9 mouse cellular contexts compared by ENCODE assay signal in genomic region chr2:76929718-76930117, GRCm38 (mm10). TPM values are rescaled to one million over a fixed set of nuclear protein-coding genes. Genes with fewer than 3 reads are reported as not detected.
DNase-seq lines count a peak whose midpoint lies in the region; ATAC-seq lines count a peak whose summit lies in the region.
"Had no signal": no experiment of that assay in that cellular context is flagged by ENCODE, and none has a peak within 500 bp of the region (broad histone marks: within the 10 kb centered on the region; RNA-seq: fewer than 3 reads in every experiment).

No protein-coding gene starts in this region.

- no peaks in the 10 kb centered on the region for H3K9me3 ChIP-seq in heart, embryonic 11.5 days (replicated peaks; ENCODE audit: control insufficient read depth, low read length)
- H3K9me3 ChIP-seq: liver, embryonic 15.5 days had no signal

- WGBS in heart, embryonic 11.5 days (ENCODE audit: insufficient replicate concordance) = 2% methylated on average over 2 of the region's 2 CpGs

- H3K36me3 ChIP-seq in heart, embryonic 11.5 days (ENCODE audit: control insufficient read depth, insufficient read depth, low read length) = peaks cover 13% of the 10 kb centered on the region
- H3K36me3 ChIP-seq: liver, embryonic 15.5 days had no signal

- no peaks in the 10 kb centered on the region for H3K27me3 ChIP-seq in heart, embryonic 11.5 days (ENCODE audit: control insufficient read depth, insufficient read depth, low read length)
- H3K27me3 ChIP-seq: liver, embryonic 15.5 days had no signal

- no peak overlapping the region for H3K4me2 ChIP-seq in heart, embryonic 11.5 days
- H3K4me2 ChIP-seq: liver, embryonic 15.5 days had no signal

- H3K4me3 ChIP-seq in heart, embryonic 11.5 days (ENCODE audit: low read depth, low read length) = no peak overlapping the region
- H3K4me3 ChIP-seq: liver, embryonic 15.5 days had no signal

- H3K9ac ChIP-seq in heart, embryonic 11.5 days (ENCODE audit: low read depth, low read length) = no peak overlapping the region
- H3K9ac ChIP-seq: liver, embryonic 15.5 days had no signal

- no peak for ATAC-seq in heart, embryonic 11.5 days (replicated peaks; ENCODE audit: insufficient number of reproducible peaks, low FRiP score, low TSS enrichment)
- ATAC-seq in common myeloid progenitor, adult 5-6 weeks (replicated peaks; ENCODE audit: low read depth, poor library complexity, severe bottlenecking) = peak; percentile 88; the same call in 1 of the 2 replicates

- DNase-seq in heart, adult 8-10 months (ENCODE audit: low spot score) = peak; percentile 55
- peak; percentile 78 for DNase-seq in R1 (ENCODE audit: low read depth, low spot score)
- DNase-seq in heart, postnatal 4 days = peak; percentile 74
- DNase-seq in layer of hippocampus, postnatal 14 days (ENCODE audit: low spot score in 2 of 2) = peak; percentile 56 to 77
- peak; percentile 81 for DNase-seq in mesoderm, embryonic 11.5 days (ENCODE audit: low read depth, low spot score)
- peak; percentile 62 for DNase-seq in thymus, postnatal 4 days

- no peak overlapping the region for H3K27ac ChIP-seq in heart, embryonic 11.5 days (ENCODE audit: low read depth, low read length)
- H3K27ac ChIP-seq: liver, embryonic 15.5 days had no signal

- H3K4me1 ChIP-seq in heart, embryonic 11.5 days (ENCODE audit: control insufficient read depth, insufficient read depth, low read length) = peaks cover 13% of the 10 kb centered on the region; the same call in 1 of the 2 replicates
- H3K4me1 ChIP-seq: liver, embryonic 15.5 days had no signal

RNA-seq across cellular contexts. Expression of gene Ttn, which starts 52.6 kb away (rescaled TPM):
- total RNA-seq in heart, adult 8-10 months (2022) = 1,000 to 10,000 TPM; 3,102 to 4,099 (median 3,503) TPM
- 378 and 608 TPM in 2 replicates for polyA plus RNA-seq in heart, embryonic 11.5 days (2014; fragmentation: Nextera tagmentation; extraction: Ambion mirVana)
- under 0.01 TPM in 1 of 2 replicates, not detected in the other for total RNA-seq in common myeloid progenitor, adult 5-6 weeks (2017)
- 1,000 to 10,000 TPM; 2,325 to 2,346 TPM for total RNA-seq in heart, postnatal 4 days (2021)
- 1 to 10 TPM; 3.4 to 3.8 TPM for total RNA-seq in layer of hippocampus, postnatal 14 days (2021)

Comparison
In these comparisons a context has a peak if more than half of its experiments do, and no peak if none do; other contexts are left out.
1. RNA of gene Ttn, which starts 52.6 kb away (total RNA-seq): 3,102 to 4,099 TPM in heart, adult 8-10 months and 2,325 to 2,346 TPM in heart, postnatal 4 days; 3.4 to 3.8 TPM in layer of hippocampus, postnatal 14 days and under 0.01 TPM in common myeloid progenitor, adult 5-6 weeks; every median in the first group is over 100 times any median in the second.
2. Peak in every context shown above with its lines, with median percentiles within 50 percentile points of each other: DNase-seq.